Mouse (Mus musculus): ENCODE measurements around the gene Hhipl1. TPM values are rescaled to one million over a fixed set of nuclear protein-coding genes. Genes with fewer than 3 reads are reported as not detected.

Hhipl1 gene
- polyA plus RNA-seq, 1 experiment from 2014 or later, result 0.55 TPM

DNA sequence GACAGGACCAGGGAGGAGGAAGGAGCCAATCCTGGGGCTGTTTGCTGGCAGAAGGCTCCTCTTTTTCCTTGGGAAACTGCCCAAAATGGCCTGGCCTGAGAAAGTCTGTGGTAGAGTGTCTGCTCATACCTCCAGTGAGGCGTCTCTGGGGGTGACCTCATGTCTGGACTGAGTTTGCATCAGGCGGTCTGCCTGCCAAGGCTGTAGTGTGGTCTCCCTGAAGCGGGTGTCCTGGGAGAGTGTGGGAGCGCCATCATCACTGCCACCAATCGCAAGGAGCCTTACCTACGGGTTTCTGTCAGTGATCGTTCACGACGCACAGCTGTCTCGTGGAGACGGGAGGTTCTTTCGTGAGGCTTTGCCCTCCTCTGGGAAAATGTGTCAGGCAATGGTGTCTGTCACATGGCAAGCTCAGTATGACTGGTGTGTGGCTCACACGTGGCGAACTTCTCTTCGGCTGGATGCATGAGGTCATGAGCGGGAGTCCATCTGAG, 2.3 kb downstream of the Hhipl1 start:
- H3K4me2 ChIP-seq (replicated peaks), result no peak overlapping the region
- ATAC-seq, result no peak

DNA sequence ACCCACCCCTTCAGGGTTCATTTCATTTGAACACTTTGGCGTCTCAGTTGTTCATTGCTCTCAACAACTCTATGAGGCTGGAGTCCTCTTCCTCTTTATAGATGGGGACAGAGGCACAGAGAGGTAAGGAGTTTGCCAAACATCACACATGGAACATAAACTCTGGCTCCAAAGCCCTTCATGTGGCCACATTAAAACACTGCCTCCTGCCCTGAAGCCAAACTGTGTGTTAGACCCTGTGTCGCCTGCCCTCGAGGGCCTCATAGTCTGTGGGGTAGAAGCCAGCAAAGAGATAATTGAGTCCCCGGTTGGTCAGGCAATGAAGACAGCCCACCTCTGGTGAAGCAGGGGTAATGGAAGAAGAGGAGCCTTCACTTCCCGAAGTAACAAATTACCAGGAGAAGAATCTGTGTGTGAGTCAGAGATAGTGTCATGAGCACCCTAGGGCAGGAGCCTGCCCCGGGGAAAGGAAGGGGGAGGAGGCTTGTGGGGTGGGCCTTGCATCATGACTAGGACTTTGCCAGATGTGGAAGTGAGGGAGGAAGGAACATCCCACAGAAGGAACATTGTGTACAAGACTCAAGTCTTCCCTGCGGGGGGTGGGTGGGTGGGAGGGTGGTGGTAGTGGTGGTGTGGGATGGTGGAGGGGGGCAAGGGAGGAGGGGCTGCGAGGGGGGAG, 3.2 kb downstream of the Hhipl1 start:
- H3K4me3 ChIP-seq (replicated peaks), result no peak overlapping the region
- no peak for ATAC-seq
- WGBS, result 55% methylated on average over 6 of the region's 8 CpGs

More for the DNA sequence above, 2.3 kb downstream of the Hhipl1 start:
- Histone ChIP-seq H3K4me1 (replicated peaks) (peaks cover 6% of the 10 kb centered on the region), H3K27me3 (replicated peaks) (peaks cover 11% of the 10 kb centered on the region; the same call in 1 of the 2 replicates), H3K4me3 (replicated peaks) (no peak overlapping the region), H3K27ac (no peak overlapping the region), H3K36me3 (no peaks in the 10 kb centered on the region), H3K9ac (no peak overlapping the region), H3K9me3 (no peaks in the 10 kb centered on the region)
- 88% methylated on average over 16 of the region's 16 CpGs for WGBS

DNA sequence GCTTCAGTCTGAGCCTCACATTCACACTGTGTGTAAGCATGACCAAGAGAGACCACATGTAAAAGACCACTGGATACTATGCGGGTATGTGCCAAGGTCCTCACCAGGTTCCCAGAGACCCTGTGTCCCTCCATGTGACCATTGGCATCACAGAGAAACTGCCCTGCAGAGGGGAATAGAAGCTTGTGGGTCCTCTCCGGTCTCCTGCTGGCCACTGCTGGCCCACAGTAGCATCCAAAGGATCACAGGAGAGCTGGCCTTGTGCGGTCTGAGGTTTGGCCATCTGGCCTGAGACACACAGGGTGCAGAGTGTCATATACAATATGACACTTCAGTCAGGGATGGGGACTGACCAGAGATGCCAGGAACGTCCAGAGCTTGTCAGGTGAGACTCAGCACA, 4.0 kb downstream of the Hhipl1 start:
- Histone ChIP-seq H3K27ac (no peak overlapping the region), H3K36me3 (no peaks in the 10 kb centered on the region), H3K27me3 (replicated peaks) (peaks cover 11% of the 10 kb centered on the region; the same call in 1 of the 2 replicates), H3K9ac (no peak overlapping the region), H3K4me1 (replicated peaks) (peaks cover 6% of the 10 kb centered on the region), H3K4me3 (replicated peaks) (no peak overlapping the region), H3K4me2 (replicated peaks) (no peak overlapping the region), H3K9me3 (no peaks in the 10 kb centered on the region)
- WGBS, result 81% methylated on average over 4 of the region's 4 CpGs
- no peak for ATAC-seq

More for the DNA sequence above, 3.2 kb downstream of the Hhipl1 start:
- Histone ChIP-seq H3K4me1 (replicated peaks) (peaks cover 6% of the 10 kb centered on the region), H3K4me2 (replicated peaks) (no peak overlapping the region), H3K36me3 (no peaks in the 10 kb centered on the region), H3K27me3 (replicated peaks) (peaks cover 11% of the 10 kb centered on the region; the same call in 1 of the 2 replicates), H3K27ac (no peak overlapping the region), H3K9ac (no peak overlapping the region), H3K9me3 (no peaks in the 10 kb centered on the region)

DNA sequence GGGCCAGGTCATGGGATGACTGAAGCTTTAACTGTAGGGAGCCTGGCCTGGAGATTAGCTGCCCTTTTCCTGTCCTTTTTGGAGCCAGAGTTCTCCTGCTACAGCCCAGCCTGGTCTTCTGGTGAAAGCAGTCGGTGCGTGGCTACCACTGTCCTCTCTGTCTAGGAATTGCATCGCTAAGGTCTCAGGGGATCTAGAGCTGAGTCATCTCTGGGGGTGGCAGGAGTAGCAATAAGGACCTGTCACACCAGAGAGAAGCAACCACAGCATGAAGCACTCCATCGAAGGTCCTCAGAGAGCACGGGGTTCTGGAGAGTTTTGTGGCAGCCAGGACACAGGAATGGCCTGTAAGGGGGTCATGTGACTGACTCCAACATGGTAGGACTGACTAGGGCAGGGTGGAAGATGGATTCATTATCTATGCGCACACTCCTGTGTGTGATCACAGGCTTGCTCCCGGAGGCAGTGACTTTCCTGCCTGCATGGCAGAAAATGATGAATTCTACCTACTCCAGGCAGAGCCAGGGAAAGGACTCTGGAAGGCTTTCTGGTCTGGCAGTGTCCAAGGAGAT, 4.5 kb downstream of the Hhipl1 start:
- Histone ChIP-seq H3K4me2 (replicated peaks) (no peak overlapping the region), H3K27ac (no peak overlapping the region), H3K9me3 (no peaks in the 10 kb centered on the region), H3K4me3 (replicated peaks) (no peak overlapping the region), H3K27me3 (replicated peaks) (peaks cover 6% of the 10 kb centered on the region; the same call in 1 of the 2 replicates), H3K4me1 (replicated peaks) (peaks cover 6% of the 10 kb centered on the region), H3K36me3 (no peaks in the 10 kb centered on the region), H3K9ac (no peak overlapping the region)
- WGBS, result 72% methylated on average over 7 of the region's 7 CpGs
- ATAC-seq, result no peak

DNA sequence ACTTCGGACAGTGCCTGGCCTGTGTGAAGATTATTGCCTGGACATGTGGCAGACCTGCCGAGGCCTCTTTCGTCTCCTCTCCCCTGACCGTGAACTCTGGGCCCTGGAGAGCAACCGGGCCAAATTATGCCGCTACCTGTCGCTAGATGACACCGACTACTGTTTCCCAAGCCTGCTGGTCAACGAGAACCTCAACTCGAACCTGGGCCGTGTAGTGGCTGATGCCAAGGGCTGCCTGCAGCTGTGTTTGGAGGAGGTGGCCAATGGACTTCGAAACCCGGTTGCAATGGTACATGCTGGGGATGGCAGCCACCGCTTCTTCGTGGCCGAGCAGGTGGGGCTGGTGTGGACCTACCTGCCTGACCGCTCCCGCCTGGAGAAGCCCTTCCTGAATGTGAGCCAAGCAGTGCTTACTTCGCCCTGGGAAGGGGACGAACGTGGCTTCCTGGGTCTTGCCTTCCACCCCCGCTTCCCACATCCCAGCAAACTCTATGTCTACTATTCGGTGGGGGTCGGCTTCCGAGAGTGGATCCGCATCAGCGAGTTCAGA, 5.7 kb downstream of the Hhipl1 start:
- Histone ChIP-seq H3K4me1 (replicated peaks) (no peaks in the 10 kb centered on the region; the same call in 1 of the 2 replicates), H3K9ac (no peak overlapping the region), H3K27me3 (replicated peaks) (peaks cover 5% of the 10 kb centered on the region), H3K4me3 (replicated peaks) (no peak overlapping the region), H3K4me2 (replicated peaks) (no peak overlapping the region), H3K36me3 (no peaks in the 10 kb centered on the region), H3K27ac (no peak overlapping the region), H3K9me3 (no peaks in the 10 kb centered on the region)
- ATAC-seq, result no peak
- WGBS, result 91% methylated on average over 27 of the region's 27 CpGs

DNA sequence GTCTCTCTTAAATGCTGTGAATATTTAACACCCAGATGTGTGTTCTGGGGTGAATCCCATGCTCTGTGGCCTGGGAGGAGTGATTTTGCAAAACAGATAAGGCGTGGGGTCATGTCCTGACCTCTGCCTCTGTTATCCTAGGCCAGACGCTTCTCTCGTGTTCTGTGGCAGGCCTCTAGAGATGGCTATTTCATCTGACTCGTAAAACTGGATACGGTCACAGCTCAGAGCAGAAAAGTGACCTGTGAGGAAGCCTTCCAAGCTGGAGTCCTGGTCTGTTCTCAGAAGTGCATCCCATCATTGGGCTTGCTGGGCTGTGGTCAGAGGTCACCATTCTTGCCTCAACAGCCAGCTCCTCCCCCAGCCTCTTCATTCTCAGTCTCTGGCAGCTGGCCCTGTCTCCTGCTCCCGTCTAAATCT, 6.4 kb downstream of the Hhipl1 start:
- no peaks in the 10 kb centered on the region for H3K36me3 ChIP-seq
- no peak for ATAC-seq
- no peaks in the 10 kb centered on the region; the same call in 1 of the 2 replicates for H3K4me1 ChIP-seq (replicated peaks)
- H3K4me3 ChIP-seq (replicated peaks), result no peak overlapping the region
- peaks cover 11% of the 10 kb centered on the region for H3K27me3 ChIP-seq (replicated peaks)
- H3K4me2 ChIP-seq (replicated peaks), result no peak overlapping the region
- H3K9me3 ChIP-seq, result no peaks in the 10 kb centered on the region
- H3K27ac ChIP-seq, result no peak overlapping the region
- no peak overlapping the region for H3K9ac ChIP-seq
- WGBS, result 38% methylated on average over 6 of the region's 6 CpGs

DNA sequence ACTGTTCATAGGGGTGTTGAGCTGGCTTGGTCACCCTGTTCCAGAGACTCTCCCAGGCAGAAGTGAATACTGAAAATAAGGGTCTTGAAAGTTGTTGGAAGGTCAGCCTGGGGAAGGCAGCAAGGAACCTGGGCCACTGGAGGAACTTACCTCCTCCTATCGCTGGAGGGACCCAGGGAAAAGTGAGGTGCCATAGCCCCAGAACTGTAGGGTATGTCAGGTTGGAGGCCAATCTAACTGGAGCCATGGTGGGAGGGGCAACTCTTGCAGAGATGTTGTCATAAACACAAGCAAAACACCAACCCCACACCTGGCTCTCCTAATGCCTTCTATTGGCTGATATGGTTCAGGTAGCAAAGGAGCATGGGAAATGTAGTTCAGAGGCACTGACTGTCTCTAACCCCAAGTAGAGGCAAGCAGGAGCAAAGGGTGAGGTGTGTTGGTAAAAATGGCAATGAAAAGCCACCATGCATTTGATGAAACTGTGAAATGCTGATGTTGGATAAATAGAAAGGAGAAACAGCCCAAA, 7.2 kb downstream of the Hhipl1 start:
- 92% methylated on average over 1 of the region's 1 CpGs for WGBS
- ATAC-seq, result no peak
- H3K4me2 ChIP-seq (replicated peaks), result no peak overlapping the region

DNA sequence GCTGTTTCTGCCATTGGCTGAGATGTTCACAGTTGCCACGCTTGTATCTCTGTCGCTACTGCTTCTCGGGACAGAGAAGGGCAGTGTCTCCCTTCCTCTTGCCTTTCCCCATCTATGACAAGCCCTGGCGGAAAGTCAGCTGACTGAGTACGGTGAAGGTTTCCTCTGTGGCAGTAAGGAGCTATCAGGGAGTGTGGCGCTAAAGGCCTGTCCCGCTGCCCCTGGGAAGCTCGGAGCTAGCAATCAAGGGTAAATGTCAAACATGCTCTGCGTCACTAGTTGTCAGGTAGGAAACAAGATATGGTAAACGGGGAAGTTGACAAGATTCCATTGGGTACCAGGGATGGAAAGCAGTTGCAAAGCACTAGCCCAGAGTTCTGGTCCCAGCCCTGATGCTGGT, 9.7 kb downstream of the Hhipl1 start:
- H3K9me3 ChIP-seq, result no peaks in the 10 kb centered on the region
- peaks cover 44% of the 10 kb centered on the region for H3K27me3 ChIP-seq (replicated peaks)
- H3K27ac ChIP-seq, result no peak overlapping the region
- H3K4me3 ChIP-seq (replicated peaks), result no peak overlapping the region
- H3K9ac ChIP-seq, result no peak overlapping the region
- H3K4me1 ChIP-seq (replicated peaks), result peaks cover 5% of the 10 kb centered on the region
- WGBS, result 47% methylated on average over 10 of the region's 10 CpGs
- H3K4me2 ChIP-seq (replicated peaks), result no peak overlapping the region
- ATAC-seq, result no peak
- H3K36me3 ChIP-seq, result no peaks in the 10 kb centered on the region

More for the DNA sequence above, 7.2 kb downstream of the Hhipl1 start:
- Histone ChIP-seq H3K27ac (no peak overlapping the region), H3K9me3 (no peaks in the 10 kb centered on the region), H3K9ac (no peak overlapping the region), H3K4me3 (replicated peaks) (no peak overlapping the region), H3K27me3 (replicated peaks) (peaks cover 20% of the 10 kb centered on the region), H3K4me1 (replicated peaks) (peaks cover 2% of the 10 kb centered on the region), H3K36me3 (no peaks in the 10 kb centered on the region)

DNA sequence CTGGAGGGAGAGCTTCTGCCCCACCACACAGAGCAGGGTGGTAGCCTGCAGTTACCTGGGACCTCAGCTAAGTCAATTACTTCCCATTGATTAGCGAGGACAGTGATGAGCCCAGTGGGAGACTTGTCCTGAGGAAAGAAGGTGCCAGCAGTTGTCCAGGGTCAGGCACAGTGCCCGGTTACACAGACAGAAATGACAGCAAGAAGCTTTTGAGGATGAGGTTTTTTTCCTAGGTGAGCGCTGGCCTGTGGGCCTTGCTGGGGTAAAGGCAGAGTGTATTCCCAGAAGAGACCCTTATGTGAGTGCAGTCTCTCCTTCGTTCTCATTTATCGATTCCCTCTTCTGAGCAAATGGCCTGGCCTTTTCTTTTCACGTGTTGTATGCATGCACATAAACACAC, 10.6 kb downstream of the Hhipl1 start:
- no peak overlapping the region for H3K9ac ChIP-seq
- ATAC-seq, result no peak
- H3K9me3 ChIP-seq, result no peaks in the 10 kb centered on the region
- no peak overlapping the region for H3K27ac ChIP-seq
- 43% methylated on average over 6 of the region's 6 CpGs for WGBS
- no peak overlapping the region for H3K4me2 ChIP-seq (replicated peaks)
- H3K36me3 ChIP-seq, result no peaks in the 10 kb centered on the region
- H3K4me1 ChIP-seq (replicated peaks), result peaks cover 5% of the 10 kb centered on the region
- H3K4me3 ChIP-seq (replicated peaks), result no peak overlapping the region
- H3K27me3 ChIP-seq (replicated peaks), result peaks cover 45% of the 10 kb centered on the region

DNA sequence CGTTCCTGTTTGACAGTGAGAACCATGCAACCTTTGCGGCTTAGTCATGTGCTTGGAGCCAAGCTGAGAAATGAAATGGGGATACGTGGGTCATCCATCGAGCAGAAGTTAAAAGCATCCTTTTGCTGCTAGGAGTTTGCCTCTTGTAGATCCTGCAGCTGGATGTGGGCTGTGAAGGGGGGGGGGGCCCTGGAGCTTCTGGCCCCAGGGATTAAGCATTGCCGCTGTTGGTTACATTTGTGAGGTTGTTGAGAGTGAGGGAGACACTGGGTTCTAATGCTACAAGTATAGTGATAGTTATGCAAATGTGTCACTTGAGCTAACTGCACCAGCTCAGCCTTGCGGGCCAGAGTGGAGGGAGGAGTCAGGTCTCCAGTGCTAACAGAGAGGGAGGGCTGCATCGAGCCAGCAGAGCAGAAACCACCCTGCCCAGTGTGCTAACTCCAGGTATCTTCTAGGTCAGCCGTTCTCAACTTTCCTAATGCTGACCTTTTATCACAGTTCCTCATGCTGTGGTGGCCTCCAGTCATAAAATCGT, 11.2 kb downstream of the Hhipl1 start:
- Histone ChIP-seq H3K9me3 (no peaks in the 10 kb centered on the region), H3K36me3 (no peaks in the 10 kb centered on the region), H3K27me3 (replicated peaks) (peaks cover 45% of the 10 kb centered on the region), H3K4me3 (replicated peaks) (no peak overlapping the region), H3K4me1 (replicated peaks) (peaks cover 5% of the 10 kb centered on the region), H3K4me2 (replicated peaks) (no peak overlapping the region), H3K27ac (no peak overlapping the region), H3K9ac (no peak overlapping the region)
- 19% methylated on average over 9 of the region's 9 CpGs for WGBS
- ATAC-seq, result no peak

DNA sequence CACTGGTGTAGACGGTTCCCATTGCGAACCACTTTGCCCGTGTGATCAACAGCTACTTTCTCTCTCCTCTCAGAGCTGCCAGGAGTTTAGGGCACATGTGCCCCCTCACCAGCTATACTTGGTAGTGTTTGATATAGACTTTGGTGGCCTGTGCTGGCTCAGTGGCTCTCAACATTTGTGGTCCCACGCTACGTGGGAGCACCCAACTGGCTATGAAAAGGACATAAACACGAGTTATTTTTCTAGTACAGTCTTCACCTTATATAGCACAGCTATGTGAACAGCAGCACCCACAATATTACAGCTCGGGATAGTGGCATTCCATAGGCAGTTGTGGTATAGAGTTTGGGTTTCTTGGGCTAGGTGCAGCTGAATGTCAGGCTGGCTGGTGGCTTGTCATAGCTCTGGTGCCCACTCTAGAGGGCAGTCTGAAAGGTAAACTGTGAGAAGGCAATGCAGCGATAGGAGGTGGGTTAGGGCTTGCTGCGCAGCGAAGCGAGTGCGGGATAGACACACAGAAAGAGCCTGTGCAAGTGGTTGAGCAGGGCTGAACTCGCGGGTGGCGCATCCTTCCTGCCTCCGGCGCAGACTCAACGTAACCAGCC, 11.9 kb downstream of the Hhipl1 start:
- 21% methylated on average over 18 of the region's 18 CpGs for WGBS
- Histone ChIP-seq H3K27me3 (replicated peaks) (peaks cover 45% of the 10 kb centered on the region), H3K27ac (no peak overlapping the region), H3K4me2 (replicated peaks) (0 out of 2 replicates have a peak overlapping the region, but pooled peaks have one; percentile 38), H3K9me3 (no peaks in the 10 kb centered on the region), H3K9ac (no peak overlapping the region), H3K4me1 (replicated peaks) (peaks cover 5% of the 10 kb centered on the region), H3K4me3 (replicated peaks) (no peak overlapping the region), H3K36me3 (no peaks in the 10 kb centered on the region)
- no peak for ATAC-seq

DNA sequence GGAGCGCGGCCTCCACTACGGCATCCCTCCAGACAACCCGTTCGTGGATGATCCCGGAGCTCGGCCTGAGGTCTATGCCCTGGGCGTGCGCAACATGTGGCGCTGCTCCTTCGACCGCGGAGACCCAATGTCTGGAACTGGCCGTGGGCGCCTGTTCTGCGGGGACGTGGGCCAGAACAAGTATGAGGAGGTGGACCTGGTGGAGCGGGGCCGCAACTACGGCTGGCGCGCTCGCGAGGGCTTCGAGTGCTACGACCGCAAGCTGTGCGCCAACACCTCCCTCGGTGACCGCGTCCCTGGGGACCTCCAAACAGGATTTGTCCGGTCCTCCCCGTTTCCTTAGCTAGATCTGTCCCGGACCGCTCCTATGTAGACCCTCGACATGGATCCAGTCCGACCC, 12.4 kb downstream of the Hhipl1 start:
- H3K9me3 ChIP-seq, result no peaks in the 10 kb centered on the region
- no peaks in the 10 kb centered on the region for H3K36me3 ChIP-seq
- no peak overlapping the region for H3K9ac ChIP-seq
- no peak overlapping the region for H3K4me3 ChIP-seq (replicated peaks)
- H3K27ac ChIP-seq, result no peak overlapping the region
- peaks cover 5% of the 10 kb centered on the region for H3K4me1 ChIP-seq (replicated peaks)
- peak overlapping the region; percentile 38; the same call in 1 of the 2 replicates for H3K4me2 ChIP-seq (replicated peaks)
- ATAC-seq, result no peak
- 12% methylated on average over 37 of the region's 37 CpGs for WGBS
- peaks cover 45% of the 10 kb centered on the region for H3K27me3 ChIP-seq (replicated peaks)
